Mouse (Mus musculus) embryonic facial prominence, embryonic 12.5 days (tissue): Measurements from ENCODE around the gene Ephb2. TPM values are rescaled to one million over a fixed set of nuclear protein-coding genes. Genes with fewer than 3 reads are reported as not detected.
A peak's percentile ranks its signal among the peaks of the same experiment; 100 is the strongest.

Source experiments
- ATAC-seq: fragments of 200-750 bp; cut with Nextera tagmentation; 2 replicates; pipeline ENCODE4 v1.8.0; 2017; ENCODE audit not compliant: insufficient number of reproducible peaks, insufficient read depth, low FRiP score, low TSS enrichment
- H3K27ac ChIP-seq: fragments of 300-500 bp; sonication (generic); 2 replicates; pipeline ENCODE4 v1.5.1; 2016; ENCODE audit warnings: mild to moderate bottlenecking
- H3K27me3 ChIP-seq: fragments of 300-500 bp; sonication (generic); 2 replicates; pipeline ENCODE4 v1.6.1; 2016; ENCODE audit warnings: mild to moderate bottlenecking, moderate library complexity
- H3K36me3 ChIP-seq: fragments of 300-500 bp; sonication (generic); 2 replicates; pipeline ENCODE4 v1.6.1; 2016; ENCODE audit warnings: mild to moderate bottlenecking
- H3K4me1 ChIP-seq: fragments of 300-500 bp; sonication (generic); 2 replicates; pipeline ENCODE4 v1.6.1; 2016
- H3K4me2 ChIP-seq: fragments of 300-500 bp; sonication (generic); replicated peaks from 2 replicates; pipeline ENCODE4 v1.6.1; 2016; ENCODE audit warnings: mild to moderate bottlenecking, moderate library complexity
- H3K4me3 ChIP-seq: fragments of 300-500 bp; sonication (generic); 2 replicates; pipeline ENCODE4 v1.5.1; 2016; ENCODE audit warnings: mild to moderate bottlenecking
- H3K9ac ChIP-seq: fragments of 300-500 bp; sonication (generic); 2 replicates; pipeline ENCODE4 v1.6.1; 2016; ENCODE audit warnings: mild to moderate bottlenecking, moderate library complexity
- H3K9me3 ChIP-seq: fragments of 300-500 bp; sonication (generic); 2 replicates; pipeline ENCODE4 v1.6.1; 2016; ENCODE audit warnings: mild to moderate bottlenecking, moderate library complexity
- WGBS: fragments of 180-500 bp; shearing (Covaris S2); methylation state at CpG from one replicate; pipeline ENCODE4 v1.1.7; 2016; 5-methylcytosine and 5-hydroxymethylcytosine counted together
- polyA plus RNA-seq: library from polyadenylated mRNA; unstranded; fragments of >200 nt; fragmentation: Nextera tagmentation; extraction: Ambion mirVana; gene quantifications from 2 replicates; pipeline ENCODE4 v1.2.1, GENCODE M21; 2016

The Ephb2 gene
- polyA plus RNA-seq, 1 experiment from 2014 or later: 17.1 TPM

DNA sequence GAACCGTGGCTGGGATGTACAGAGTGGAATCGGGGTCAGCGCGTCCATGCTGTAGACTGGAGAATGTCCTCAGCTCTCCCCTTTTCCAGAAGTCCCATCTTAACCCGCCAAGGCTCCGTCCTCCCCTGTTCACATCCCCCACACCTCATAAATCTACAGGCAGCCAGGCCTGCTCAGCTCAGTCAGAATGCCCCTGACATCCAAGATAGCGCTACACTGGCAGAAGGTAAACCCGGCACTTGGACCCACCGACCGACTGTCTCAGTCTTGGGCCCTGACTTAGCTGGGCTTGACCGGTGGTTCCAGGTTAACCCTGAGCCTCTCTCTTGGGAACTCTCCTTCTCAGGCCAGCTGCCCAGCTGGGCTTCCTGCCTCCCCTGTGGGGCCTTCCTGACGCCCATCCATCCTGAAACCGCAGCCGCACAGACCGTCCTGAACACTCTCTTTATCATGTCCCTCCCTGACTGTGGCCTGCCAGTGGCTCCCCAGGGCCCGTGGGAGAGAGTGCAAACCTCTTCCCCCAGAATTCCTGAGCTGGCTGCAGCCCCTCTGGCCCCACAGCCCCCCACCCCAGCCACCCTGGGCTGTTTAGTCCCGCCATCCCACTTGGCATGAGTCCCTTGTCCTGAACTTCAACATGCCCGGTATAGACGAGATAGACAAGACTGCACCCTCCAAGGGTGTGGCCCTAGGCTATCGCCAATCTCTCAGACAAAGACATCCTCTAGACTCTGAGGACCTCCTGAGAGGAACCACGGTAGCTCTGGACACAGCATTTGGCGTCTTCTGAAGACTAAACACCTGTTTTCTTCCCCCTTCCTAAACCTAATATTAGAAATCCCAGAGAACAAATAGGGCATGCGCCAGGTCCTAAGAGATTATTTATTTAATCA is 37.9 kb downstream of the Ephb2 start:
- 65% methylated on average over 23 of the region's 23 CpGs for WGBS
- H3K4me1 ChIP-seq: peaks cover 69% of the 10 kb centered on the region

DNA sequence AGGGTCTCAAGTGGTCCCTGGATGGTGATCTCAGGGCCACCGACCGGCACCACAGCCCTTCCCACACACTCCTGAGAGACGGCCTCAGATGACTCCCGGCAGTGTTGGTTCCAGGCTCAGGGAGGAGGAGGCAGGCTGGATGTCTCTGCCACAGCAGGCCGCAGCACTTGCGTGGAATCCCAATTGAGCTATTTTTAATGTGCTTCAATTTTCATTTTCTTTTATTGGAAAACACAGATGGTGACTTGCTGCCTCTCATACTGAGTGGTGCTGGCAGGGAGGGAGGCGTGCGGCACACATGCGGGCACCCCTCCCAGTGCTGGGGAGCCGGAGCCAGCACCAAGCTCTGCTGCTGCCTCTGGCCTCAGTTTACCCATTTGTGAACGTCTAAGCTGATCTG is 42.5 kb downstream of the Ephb2 start:
- Histone ChIP-seq H3K4me1 (peaks cover 29% of the 10 kb centered on the region), H3K4me2 (no peak overlapping the region), H3K9me3 (no peaks in the 10 kb centered on the region), H3K27me3 (no peaks in the 10 kb centered on the region), H3K9ac (no peak overlapping the region), H3K4me3 (no peak overlapping the region), H3K36me3 (0 out of 2 replicates have a peak, but pooled peaks cover 2% of the 10 kb centered on the region), H3K27ac (no peak overlapping the region)
- WGBS: 79% methylated on average over 11 of the region's 11 CpGs
- no peak for ATAC-seq

More for the DNA sequence above, 37.9 kb downstream of the Ephb2 start:
- Histone ChIP-seq H3K4me2 (no peak overlapping the region), H3K9me3 (no peaks in the 10 kb centered on the region), H3K27ac (0 out of 2 replicates have a peak overlapping the region, but pooled peaks have one; percentile 5), H3K4me3 (no peak overlapping the region), H3K27me3 (no peaks in the 10 kb centered on the region), H3K36me3 (no peaks in the 10 kb centered on the region), H3K9ac (no peak overlapping the region)
- no peak for ATAC-seq

DNA sequence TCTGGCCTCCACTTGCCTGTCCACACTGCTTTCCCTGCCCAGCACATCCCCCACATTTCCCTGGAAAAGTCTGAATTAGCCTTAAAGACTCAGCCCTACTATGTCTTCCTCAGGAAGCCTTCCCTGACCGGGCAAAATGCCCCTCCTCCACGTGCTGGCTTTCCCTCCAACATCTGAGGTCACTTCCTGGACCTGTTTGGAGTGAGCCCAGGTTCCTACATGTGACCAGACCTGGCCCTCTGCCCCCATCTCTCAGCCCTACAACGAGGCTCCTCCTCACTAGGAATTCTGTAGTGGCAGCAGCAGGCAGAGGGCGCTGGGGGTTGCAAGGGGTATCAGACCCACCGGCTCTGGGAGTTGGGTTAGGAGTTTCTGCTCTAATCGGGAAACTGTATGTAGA is 46.0 kb downstream of the Ephb2 start:
- WGBS: 66% methylated on average over 6 of the region's 6 CpGs
- 0 out of 2 replicates have a peak, but pooled peaks cover 2% of the 10 kb centered on the region for H3K36me3 ChIP-seq
- no peak overlapping the region for H3K4me2 ChIP-seq
- ATAC-seq: no peak
- no peak overlapping the region for H3K27ac ChIP-seq
- no peaks in the 10 kb centered on the region for H3K27me3 ChIP-seq
- H3K9me3 ChIP-seq: no peaks in the 10 kb centered on the region
- no peak overlapping the region for H3K4me3 ChIP-seq
- no peak overlapping the region for H3K9ac ChIP-seq
- peaks cover 32% of the 10 kb centered on the region for H3K4me1 ChIP-seq

DNA sequence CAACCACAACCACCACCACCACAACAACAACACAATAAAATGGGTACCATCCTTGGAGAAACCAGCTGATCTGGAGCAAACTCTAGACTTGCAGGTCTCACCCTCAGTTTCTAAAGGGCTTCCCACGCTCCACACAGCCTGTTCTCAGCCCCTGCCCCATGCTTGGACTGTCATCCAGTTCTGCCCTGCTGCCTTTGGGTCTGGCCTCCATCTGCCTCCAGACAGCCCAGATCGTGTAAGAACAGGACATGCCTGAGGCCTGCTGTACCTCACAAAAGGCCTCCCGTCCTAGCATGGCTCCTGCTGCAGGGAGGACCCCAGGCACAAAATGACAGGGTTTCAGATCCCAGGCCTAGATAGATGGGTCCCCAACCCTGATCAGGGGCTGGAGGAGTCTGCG is 48.4 kb downstream of the Ephb2 start:
- Histone ChIP-seq H3K36me3 (0 out of 2 replicates have a peak, but pooled peaks cover 2% of the 10 kb centered on the region), H3K4me2 (no peak overlapping the region), H3K9ac (no peak overlapping the region), H3K9me3 (no peaks in the 10 kb centered on the region), H3K4me1 (peaks cover 37% of the 10 kb centered on the region), H3K4me3 (no peak overlapping the region), H3K27me3 (no peaks in the 10 kb centered on the region), H3K27ac (no peak overlapping the region)
- no peak for ATAC-seq
- 61% methylated on average over 4 of the region's 4 CpGs for WGBS

DNA sequence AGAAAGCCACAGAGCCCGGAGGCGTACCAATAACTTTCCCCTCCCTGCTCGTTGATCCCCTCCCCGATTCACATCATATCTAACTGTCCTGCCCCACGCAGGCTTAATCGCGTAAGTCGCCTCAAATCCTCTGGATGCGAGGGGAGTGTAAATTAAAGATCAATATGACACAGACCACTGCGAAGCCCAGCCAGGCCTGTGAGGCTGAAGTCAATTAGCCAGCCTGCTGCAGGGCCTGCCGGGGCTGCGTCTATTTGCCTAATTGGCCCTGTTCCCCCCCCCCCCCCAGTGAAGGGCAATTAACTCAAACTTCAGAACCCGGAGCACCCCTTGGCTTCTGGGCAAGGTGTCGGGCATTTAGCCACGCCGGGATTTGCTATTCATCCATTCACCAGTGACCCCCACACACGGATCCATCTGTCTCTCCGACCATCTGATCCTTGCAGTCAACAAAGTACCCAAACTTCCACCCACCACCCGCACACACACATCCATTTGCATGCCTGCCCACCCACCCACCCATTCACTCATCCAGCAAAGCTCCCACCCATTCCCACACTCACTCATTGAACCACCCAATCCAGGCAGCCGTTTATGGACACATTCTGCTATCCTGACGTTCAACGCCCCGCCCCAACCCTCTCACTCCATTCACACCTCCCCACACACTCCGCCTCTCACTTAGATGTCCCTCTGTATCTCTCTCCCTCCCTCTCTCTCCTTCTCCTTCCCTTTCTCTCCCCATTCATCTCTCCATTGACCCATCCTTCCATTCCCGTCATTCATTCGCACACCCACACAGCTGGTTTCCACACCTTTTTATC is 49.1 kb downstream of the Ephb2 start:
- H3K9ac ChIP-seq: no peak overlapping the region
- H3K4me1 ChIP-seq: peaks cover 44% of the 10 kb centered on the region
- 47% methylated on average over 26 of the region's 26 CpGs for WGBS
- no peaks in the 10 kb centered on the region for H3K9me3 ChIP-seq
- no peak overlapping the region for H3K4me2 ChIP-seq
- no peak overlapping the region for H3K4me3 ChIP-seq
- H3K27me3 ChIP-seq: no peaks in the 10 kb centered on the region
- ATAC-seq: no peak
- H3K27ac ChIP-seq: no peak overlapping the region
- 0 out of 2 replicates have a peak, but pooled peaks cover 2% of the 10 kb centered on the region for H3K36me3 ChIP-seq

DNA sequence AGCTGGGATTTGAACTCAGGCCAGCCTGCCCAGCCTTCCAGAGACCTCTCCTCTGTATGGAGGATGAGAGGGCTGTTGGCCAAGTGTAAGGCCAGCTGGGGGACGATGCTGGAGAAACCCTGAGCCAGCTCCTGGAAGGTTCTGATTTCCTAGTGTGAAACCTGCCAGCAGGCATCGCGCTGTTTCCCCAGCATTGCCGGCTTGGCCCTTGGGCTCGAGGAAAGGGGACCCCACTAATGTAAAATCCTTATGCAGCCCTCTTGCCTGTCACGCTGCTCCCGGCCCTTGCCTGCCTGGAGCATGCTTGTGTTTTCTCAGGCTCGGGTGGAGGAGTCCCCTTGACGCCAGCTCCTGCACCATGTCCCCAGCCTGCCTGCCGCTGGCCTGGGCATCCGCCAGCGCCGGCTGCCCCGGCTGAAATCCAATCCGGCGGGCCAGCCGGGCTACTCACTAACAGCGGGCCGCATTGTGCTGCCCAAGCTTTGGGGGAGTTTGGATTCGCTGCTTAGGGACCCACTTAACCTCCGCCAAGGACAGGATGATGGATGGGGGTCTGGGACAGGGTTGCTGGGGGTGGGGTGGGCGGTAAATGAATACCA is 52.1 kb downstream of the Ephb2 start:
- no peak overlapping the region for H3K4me2 ChIP-seq
- peak overlapping the region; percentile 76 for H3K27ac ChIP-seq
- no peak overlapping the region for H3K9ac ChIP-seq
- no peaks in the 10 kb centered on the region for H3K36me3 ChIP-seq
- H3K27me3 ChIP-seq: no peaks in the 10 kb centered on the region
- peaks cover 71% of the 10 kb centered on the region for H3K4me1 ChIP-seq
- WGBS: 22% methylated on average over 22 of the region's 22 CpGs
- no peak; the same call in 1 of the 2 replicates for ATAC-seq
- H3K9me3 ChIP-seq: no peaks in the 10 kb centered on the region
- no peak overlapping the region for H3K4me3 ChIP-seq

DNA sequence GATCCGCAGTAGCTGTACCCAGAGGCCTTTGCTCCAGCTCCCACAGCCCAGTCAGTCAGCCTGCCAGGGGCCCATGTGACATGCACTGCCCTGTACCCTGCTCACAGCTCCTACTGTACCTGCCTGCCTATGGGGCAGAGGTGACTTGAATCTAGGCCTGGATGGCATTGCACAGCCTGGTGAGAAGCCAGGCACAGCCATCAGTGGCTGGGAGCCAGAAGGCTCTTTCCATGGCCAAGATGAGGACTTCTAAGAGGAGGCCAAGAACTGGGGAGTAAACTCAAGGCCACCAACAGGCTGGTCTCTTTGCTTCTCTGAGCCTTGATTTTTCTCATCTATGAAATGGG is 53.2 kb downstream of the Ephb2 start:
- peaks cover 80% of the 10 kb centered on the region for H3K4me1 ChIP-seq
- no peaks in the 10 kb centered on the region for H3K9me3 ChIP-seq
- H3K27ac ChIP-seq: 0 out of 2 replicates have a peak overlapping the region, but pooled peaks have one; percentile 76
- no peak for ATAC-seq
- H3K9ac ChIP-seq: no peak overlapping the region
- H3K36me3 ChIP-seq: no peaks in the 10 kb centered on the region
- no peaks in the 10 kb centered on the region for H3K27me3 ChIP-seq
- no peak overlapping the region for H3K4me2 ChIP-seq
- WGBS: 100% methylated on average over 1 of the region's 1 CpGs
- H3K4me3 ChIP-seq: no peak overlapping the region

GRCm38 (mm10) chr4:136781868-136782578 is 53.8 kb downstream of the Ephb2 start:
- Histone ChIP-seq H3K4me2 (no peak overlapping the region), H3K9ac (no peak overlapping the region), H3K4me3 (no peak overlapping the region), H3K36me3 (no peaks in the 10 kb centered on the region), H3K27me3 (no peaks in the 10 kb centered on the region), H3K27ac (peak overlapping the region; percentile 82), H3K9me3 (no peaks in the 10 kb centered on the region), H3K4me1 (peaks cover 79% of the 10 kb centered on the region)
- WGBS: 86% methylated on average over 13 of the region's 13 CpGs
- no peak for ATAC-seq

DNA sequence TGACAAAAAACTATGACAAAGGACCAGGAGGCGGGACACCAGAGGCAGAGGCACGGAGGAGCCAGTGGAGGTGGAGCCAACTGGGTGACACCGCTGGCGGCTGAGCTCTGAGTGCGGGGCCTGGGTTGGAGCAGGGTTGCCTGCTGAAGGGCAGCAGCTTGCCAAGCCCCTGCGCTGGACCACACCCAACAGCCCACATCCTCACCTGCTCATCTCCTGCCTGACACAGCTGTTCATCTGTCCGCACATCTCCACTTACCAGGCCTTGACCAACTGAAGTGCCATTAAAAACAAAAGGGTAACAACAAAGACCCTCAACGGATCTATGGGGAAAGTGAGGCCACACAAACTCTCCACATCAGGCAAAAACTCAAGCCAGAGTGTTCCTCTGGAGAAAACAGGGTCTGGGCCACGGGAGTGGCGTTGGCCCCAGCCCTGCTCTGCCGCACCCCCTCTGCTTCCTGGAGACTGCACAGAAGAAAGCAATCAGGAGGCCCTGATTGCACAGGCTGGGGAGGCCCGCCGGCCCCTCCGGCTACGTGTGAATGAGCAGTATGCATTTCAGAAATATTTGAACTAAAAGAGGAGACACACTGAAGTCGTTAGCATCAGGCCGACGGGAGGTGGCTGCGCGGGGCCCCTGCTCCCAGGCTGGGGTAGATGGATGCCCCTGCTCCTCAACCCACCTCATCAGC is 55.4 kb downstream of the Ephb2 start:
- peak; percentile 76; the same call in 1 of the 2 replicates for ATAC-seq
- Histone ChIP-seq H3K4me2 (0 out of 2 replicates have a peak overlapping the region, but pooled peaks have one; percentile 0), H3K9me3 (no peaks in the 10 kb centered on the region), H3K36me3 (no peaks in the 10 kb centered on the region), H3K27ac (peak overlapping the region; percentile 82), H3K4me3 (no peak overlapping the region), H3K4me1 (peaks cover 77% of the 10 kb centered on the region), H3K9ac (no peak overlapping the region), H3K27me3 (no peaks in the 10 kb centered on the region)
- WGBS: 40% methylated on average over 20 of the region's 20 CpGs

- Histone ChIP-seq H3K9ac (no peak overlapping the region), H3K36me3 (no peaks in the 10 kb centered on the region), H3K4me1 (peaks cover 79% of the 10 kb centered on the region), H3K4me2 (no peak overlapping the region), H3K9me3 (no peaks in the 10 kb centered on the region), H3K27ac (no peak overlapping the region), H3K27me3 (no peaks in the 10 kb centered on the region), H3K4me3 (no peak overlapping the region)
- 86% methylated on average over 11 of the region's 11 CpGs for WGBS
- no peak for ATAC-seq
Measured at GRCm38 (mm10) chr4:136779156-136779555, 56.6 kb downstream of the Ephb2 start.
